Mouse (Mus musculus) C2C12 (cell line): ENCODE data around the gene Gse1. TPM values are rescaled to one million over a fixed set of nuclear protein-coding genes. Genes with fewer than 3 reads are reported as not detected.

Experiments
- H3K27me3 ChIP-seq: one replicate; pipeline ENCODE4 v1.6.1; 2011; ENCODE audit not compliant: control insufficient read depth, insufficient read depth, insufficient read length
- H3K36me3 ChIP-seq: one replicate; pipeline ENCODE4 v1.6.1; 2011; ENCODE audit not compliant: control insufficient read depth, insufficient read depth
- H3K4me3 ChIP-seq: one replicate; pipeline ENCODE4 v1.5.1; 2011; ENCODE audit warnings: mild to moderate bottlenecking, control low read depth; ENCODE audit not compliant: poor library complexity, insufficient read depth, severe bottlenecking
- H3K79me2 ChIP-seq: one replicate; pipeline ENCODE4 v1.6.1; 2011; ENCODE audit not compliant: control insufficient read depth, insufficient read depth
- H3K79me3 ChIP-seq: one replicate; pipeline ENCODE4 v1.6.1; 2011; ENCODE audit warnings: low read depth, control low read depth
- H3ac ChIP-seq: one replicate; pipeline ENCODE3; 2011; ENCODE audit warnings: low read depth; ENCODE audit not compliant: control insufficient read depth, insufficient read length
- CEBPB ChIP-seq: IDR thresholded peaks from one replicate; pipeline ENCODE4 v1.6.1; 2011; ENCODE audit warnings: low read depth, mild to moderate bottlenecking, control low read depth, moderate library complexity
- CTCF ChIP-seq: IDR thresholded peaks from one replicate; pipeline ENCODE4 v1.5.1; 2011; ENCODE audit not compliant: control insufficient read depth, insufficient read depth, insufficient read length
- FOSL1 ChIP-seq: IDR thresholded peaks from one replicate; pipeline ENCODE4 v1.8.0; 2011; ENCODE audit warnings: mild to moderate bottlenecking, low read length; ENCODE audit not compliant: poor library complexity, insufficient read depth, severe bottlenecking
- MAX ChIP-seq: IDR thresholded peaks from one replicate; pipeline ENCODE4 v1.6.1; 2011; ENCODE audit warnings: mild to moderate bottlenecking, control low read depth
- MYOD1 ChIP-seq: IDR thresholded peaks from one replicate; pipeline ENCODE4 v1.6.1; 2011; ENCODE audit warnings: low read depth; ENCODE audit not compliant: control insufficient read depth, insufficient read length
- MYOG ChIP-seq: IDR thresholded peaks from one replicate; pipeline ENCODE4 v1.6.1; 2011; ENCODE audit not compliant: control insufficient read depth, insufficient read length; ENCODE audit errors: extremely low read depth
- USF1 ChIP-seq: IDR thresholded peaks from one replicate; pipeline ENCODE4 v1.6.1; 2011; ENCODE audit warnings: low read depth, mild to moderate bottlenecking, control low read depth, moderate library complexity
- polyA plus RNA-seq: library from polyadenylated mRNA; unstranded; fragments of >200 nt; fragmentation: generic; extraction: Trizol; gene quantifications from one replicate; pipeline ENCODE4 v1.2.1, GENCODE M21; 2012; ENCODE audit warnings: missing spikeins

Gene Gse1
- polyA plus RNA-seq, 1 experiment = 15.6 TPM

GRCm38 (mm10) chr8:120492193-120492880 lies 264.1 kb downstream of the Gse1 start:
- Histone ChIP-seq H3K36me3 (no peaks in the 10 kb centered on the region), H3K79me3 (peaks cover 25% of the 10 kb centered on the region), H3K4me3 (no peak overlapping the region), H3K27me3 (no peaks in the 10 kb centered on the region), H3K79me2 (peaks cover 80% of the 10 kb centered on the region), H3ac (no peak overlapping the region)
- no peak for TF ChIP-seq MAX
- no peak for TF ChIP-seq MYOG
- no peak for TF ChIP-seq FOSL1
- TF ChIP-seq CEBPB = no peak
- no peak for TF ChIP-seq USF1
- no peak for TF ChIP-seq MYOD1
- no peak for TF ChIP-seq CTCF

GRCm38 (mm10) chr8:120492881-120493220 lies 264.6 kb downstream of the Gse1 start:
- Histone ChIP-seq H3ac (no peak overlapping the region), H3K79me2 (peaks cover 85% of the 10 kb centered on the region), H3K27me3 (no peaks in the 10 kb centered on the region), H3K4me3 (no peak overlapping the region), H3K79me3 (peaks cover 25% of the 10 kb centered on the region), H3K36me3 (no peaks in the 10 kb centered on the region)
- TF ChIP-seq CEBPB (no peak), CTCF (no peak), USF1 (no peak)

DNA sequence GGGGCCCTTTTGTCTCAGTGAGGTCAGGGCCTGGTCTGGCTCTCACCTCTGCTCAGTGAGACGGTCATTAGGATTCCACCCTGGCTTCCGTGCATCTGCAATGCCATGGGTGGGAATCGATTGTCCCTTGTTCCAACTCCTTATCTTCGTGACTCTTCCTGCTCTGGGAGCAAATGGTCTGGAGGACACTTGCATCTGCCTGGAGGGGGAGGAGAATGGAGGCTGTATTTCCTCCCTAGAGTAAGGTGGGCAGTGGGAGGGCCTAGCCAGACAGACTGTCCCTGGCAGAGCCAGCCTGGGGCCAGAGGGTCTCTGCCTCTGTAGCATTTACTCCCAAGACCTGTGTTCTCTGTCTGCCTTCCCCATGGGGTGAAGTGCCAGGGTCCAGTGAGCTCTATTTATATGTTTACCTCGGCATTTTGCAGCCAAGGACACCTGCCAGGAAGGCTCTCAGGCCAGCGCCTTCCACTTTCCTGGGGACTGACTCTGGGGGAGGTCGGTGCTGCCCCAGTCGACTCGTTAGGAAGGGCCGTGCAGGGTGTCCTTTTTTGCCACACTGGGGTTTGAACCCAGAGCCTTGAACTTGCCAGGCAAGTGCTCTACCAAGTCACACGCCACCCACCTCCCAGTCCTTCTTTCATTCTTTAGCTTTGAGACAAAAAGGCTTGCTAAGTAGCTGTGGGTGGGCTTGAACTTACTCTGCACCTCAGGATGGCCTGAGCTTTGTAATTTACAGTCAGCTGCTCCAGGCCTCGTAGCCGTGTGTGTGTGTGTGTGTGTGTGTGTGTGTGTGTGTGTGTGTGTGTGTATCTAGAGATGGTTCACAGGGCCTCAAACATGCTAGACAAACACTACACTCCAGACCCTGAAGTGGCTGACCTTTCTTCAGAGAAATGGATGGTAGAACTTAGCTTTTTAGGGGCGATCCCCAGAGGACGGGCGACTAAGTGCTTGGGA lies 265.5 kb downstream of the Gse1 start:
- Histone ChIP-seq H3K79me2 (peaks cover 92% of the 10 kb centered on the region), H3K36me3 (no peaks in the 10 kb centered on the region), H3ac (no peak overlapping the region), H3K27me3 (no peaks in the 10 kb centered on the region), H3K79me3 (peaks cover 28% of the 10 kb centered on the region), H3K4me3 (no peak overlapping the region)
- TF ChIP-seq MYOG (no peak), MYOD1 (no peak), USF1 (no peak), CTCF (no peak), MAX (no peak), FOSL1 (no peak), CEBPB (no peak)

GRCm38 (mm10) chr8:120494903-120495302 lies 266.6 kb downstream of the Gse1 start:
- TF ChIP-seq MYOG = no peak
- TF ChIP-seq USF1 = no peak
- TF ChIP-seq MYOD1 = no peak
- no peak for TF ChIP-seq FOSL1
- TF ChIP-seq CEBPB = no peak
- TF ChIP-seq CTCF = no peak
- TF ChIP-seq MAX = no peak
- no peaks in the 10 kb centered on the region for H3K36me3 ChIP-seq
- H3K4me3 ChIP-seq = no peak overlapping the region
- peaks cover 32% of the 10 kb centered on the region for H3K79me3 ChIP-seq
- H3ac ChIP-seq = peak overlapping the region; percentile 35
- H3K27me3 ChIP-seq = no peaks in the 10 kb centered on the region
- peaks cover 94% of the 10 kb centered on the region for H3K79me2 ChIP-seq

GRCm38 (mm10) chr8:120495461-120495860 lies 267.2 kb downstream of the Gse1 start:
- Histone ChIP-seq H3K36me3 (no peaks in the 10 kb centered on the region), H3K79me3 (peaks cover 31% of the 10 kb centered on the region), H3K27me3 (no peaks in the 10 kb centered on the region), H3K79me2 (peaks cover 94% of the 10 kb centered on the region), H3K4me3 (no peak overlapping the region), H3ac (no peak overlapping the region)
- TF ChIP-seq CEBPB = no peak
- TF ChIP-seq CTCF = no peak
- TF ChIP-seq MAX = no peak
- no peak for TF ChIP-seq FOSL1
- TF ChIP-seq MYOD1 = no peak
- no peak for TF ChIP-seq USF1
- TF ChIP-seq MYOG = no peak
